Comparison of ENCODE assay signal across 8 mouse cellular contexts in genomic region chr3:82333128-82333969, GRCm38 (mm10). TPM values are rescaled to one million over a fixed set of nuclear protein-coding genes. Genes with fewer than 3 reads are reported as not detected.
A peak's percentile ranks its signal among the peaks of the same experiment; 100 is the strongest.
DNase-seq lines count a peak whose midpoint lies in the region; ATAC-seq and TF ChIP-seq lines count a peak whose summit lies in the region.

No protein-coding gene starts in this region.

- no peaks in the 10 kb centered on the region for H3K36me3 ChIP-seq in embryonic facial prominence, embryonic 13.5 days

- H3K9ac ChIP-seq in embryonic facial prominence, embryonic 13.5 days = peak overlapping the region; percentile 44; the same call in 1 of the 2 replicates

- H3K4me3 ChIP-seq in bone marrow, adult 2 months (replicated peaks; ENCODE audit: control insufficient read depth, low read depth, low read length) = no peak overlapping the region
- peak overlapping the region; percentile 33 for H3K4me3 ChIP-seq in embryonic facial prominence, embryonic 13.5 days
- peak overlapping the region; percentile 49 for H3K4me3 ChIP-seq in layer of hippocampus, adult 2 months

- H3K9me3 ChIP-seq in embryonic facial prominence, embryonic 13.5 days = no peaks in the 10 kb centered on the region

- TF ChIP-seq CTCF in bone marrow, adult 2 months (IDR thresholded peaks at IDR 0.05; ENCODE audit: control insufficient read depth, insufficient read depth, low read length) = peak; percentile 76
- peak; percentile 98 for TF ChIP-seq CTCF in layer of hippocampus, adult 2 months (conservative IDR thresholded peaks at IDR 0.05)

- 7% methylated on average over 16 of the region's 16 CpGs for WGBS in bone marrow, adult 2 months
- WGBS in embryonic facial prominence, embryonic 13.5 days = 7% methylated on average over 16 of the region's 16 CpGs

- peak; percentile 54 to 80 for DNase-seq in heart, adult 18-20 months
- DNase-seq in heart, adult 11 months = no peak
- peak; percentile 79 for DNase-seq in heart, postnatal 4 days
- DNase-seq in layer of hippocampus, adult 2 months (ENCODE audit: low spot score in 2 of 2) = peak; percentile 53 to 76
- DNase-seq in lung, postnatal 10 days = peak; percentile 81
- peak; percentile 51 for DNase-seq in retina, postnatal 7 days (ENCODE audit: low read depth, low spot score)

- no peak for TF ChIP-seq POLR2A in bone marrow, adult 2 months (IDR thresholded peaks at IDR 0.05; ENCODE audit: borderline replicate concordance, control insufficient read depth, low read depth, low read length)

- H3K4me2 ChIP-seq in embryonic facial prominence, embryonic 13.5 days = peak overlapping the region; percentile 56

- no peak overlapping the region for H3K27ac ChIP-seq in bone marrow, adult 2 months (ENCODE audit: control insufficient read depth, insufficient read depth, low read depth, low read length, poor library complexity)
- H3K27ac ChIP-seq in embryonic facial prominence, embryonic 13.5 days = no peak overlapping the region
- H3K27ac ChIP-seq in layer of hippocampus, adult 2 months = peak overlapping the region; percentile 50

- H3K4me1 ChIP-seq in bone marrow, adult 2 months (ENCODE audit: control insufficient read depth, insufficient read depth, low read length) = no peaks in the 10 kb centered on the region; the same call in 1 of the 2 replicates
- H3K4me1 ChIP-seq in embryonic facial prominence, embryonic 13.5 days = no peaks in the 10 kb centered on the region

- no peak for ATAC-seq in embryonic facial prominence, embryonic 13.5 days (ENCODE audit: insufficient number of reproducible peaks, insufficient read depth, low FRiP score, low TSS enrichment, low read depth)

- H3K27me3 ChIP-seq in embryonic facial prominence, embryonic 13.5 days = no peaks in the 10 kb centered on the region

RNA-seq across cellular contexts. Expression of gene Map9, which starts 24.5 kb away (rescaled TPM):
- 1 to 10 TPM; 1.2 to 1.5 TPM for total RNA-seq in heart, adult 18-20 months (2021)
- polyA plus RNA-seq in bone marrow, adult 2 months (2011; ENCODE audit: insufficient read depth, insufficient read length, low replicate concordance, missing spikeins) = 0.25 TPM in 1 of 2 replicates, not detected in the other
- polyA plus RNA-seq in embryonic facial prominence, embryonic 13.5 days (2015; fragmentation: Nextera tagmentation; extraction: Ambion mirVana) = 8.9 and 11.6 TPM in 2 replicates
- total RNA-seq in heart, postnatal 4 days (2021) = 1 to 10 TPM; 3.0 to 3.4 TPM
- total RNA-seq in layer of hippocampus, adult 2 months (2021) = 10 to 100 TPM; 73.7 to 81.2 TPM

Comparison
In these comparisons a context has a peak if more than half of its experiments do, and no peak if none do; other contexts are left out.
1. RNA of gene Map9, which starts 24.5 kb away (total RNA-seq): 73.7 to 81.2 TPM in layer of hippocampus, adult 2 months; 3.0 to 3.4 TPM in heart, postnatal 4 days and 1.2 to 1.5 TPM in heart, adult 18-20 months; every median in the first group is over 10 times any median in the second.